Mouse (Mus musculus): ENCODE measurements around the gene Plcl1.

DNA sequence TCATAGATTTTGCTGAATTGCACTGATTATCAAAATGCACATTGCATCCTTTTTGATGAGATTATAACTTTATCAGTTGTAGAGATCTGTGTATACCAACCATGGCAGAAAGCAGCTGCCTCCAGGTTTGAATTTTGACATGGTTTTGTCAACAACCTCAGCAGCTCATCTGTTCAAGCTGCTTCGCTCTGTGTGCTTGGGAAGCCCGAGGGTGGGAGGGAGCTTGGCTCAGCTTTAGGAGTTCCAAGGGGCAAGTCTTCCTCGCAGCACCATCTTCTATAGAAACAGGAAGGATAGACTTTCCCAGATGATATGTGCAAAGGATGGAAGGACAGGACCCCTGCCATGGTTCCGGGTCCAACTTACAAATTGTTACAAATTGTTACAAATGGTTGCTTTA is 32.9 kb downstream of the Plcl1 start:
- TF ChIP-seq CTCF (conservative IDR thresholded peaks at IDR 0.05 in 1 of 2, IDR thresholded peaks at IDR 0.05 in 1 of 2; ENCODE audit: low read depth in 2 of 2, low read length in 2 of 2) (no peak), POLR2A (IDR thresholded peaks at IDR 0.05; ENCODE audit: low read depth, low read length) (no peak), TCF12 (IDR thresholded peaks at IDR 0.05; ENCODE audit: low read depth, low read length) (no peak), RAD21 (IDR thresholded peaks at IDR 0.05; ENCODE audit: low read depth, low read length) (no peak), POLR2AphosphoS2 (IDR thresholded peaks at IDR 0.05; ENCODE audit: low read depth, low read length) (no peak), E2F4 (IDR thresholded peaks at IDR 0.05; ENCODE audit: insufficient replicate concordance, low read depth, low read length) (no peak), SIN3A (IDR thresholded peaks at IDR 0.05; ENCODE audit: low read length) (no peak), MXI1 (IDR thresholded peaks at IDR 0.05; ENCODE audit: low read depth, low read length) (no peak)

All from CH12.LX (cell line).